Mouse (Mus musculus): ENCODE measurements around the gene Gm11733.

GRCm38 (mm10) chr11:117496812-117497211 is 12.6 kb downstream of the Gm11733 start:
- no peak for TF ChIP-seq CTCF (IDR thresholded peaks at IDR 0.05; ENCODE audit: extremely low read depth, insufficient read depth, insufficient read length, insufficient replicate concordance)
- no peak for TF ChIP-seq POLR2A (IDR thresholded peaks at IDR 0.05; ENCODE audit: low read depth, low read length)

All from spleen, adult 2 months (tissue).